Mouse (Mus musculus) hindbrain, embryonic 11.5 days (tissue): ENCODE measurements at regions not wholly inside any gene's neighbourhood (a gene's known extent, or its start where the extent isn't known, plus 50 kb on each side); places are given as distances from the start of the nearest gene placed in this dataset.
"Not testable (repeated sequence)": the region's sequence is repeated elsewhere in the genome, so short reads cannot be mapped to it uniquely, and the experiment has no call there.

Experiments
- ATAC-seq: fragments of 200-750 bp; cut with Nextera tagmentation; 2 replicates; pipeline ENCODE4 v1.8.0; 2017; ENCODE audit warnings: mild to moderate bottlenecking, moderate TSS enrichment, moderate library complexity; ENCODE audit not compliant: low FRiP score
- DNase-seq: peaks from one replicate; pipeline ENCODE4 v3.0.0-alpha.2; 2015; ENCODE audit warnings: low spot score
- H3K27ac ChIP-seq: fragments of 300-500 bp; sonication (generic); 2 replicates; pipeline ENCODE4 v1.5.1; 2014; ENCODE audit warnings: mild to moderate bottlenecking, low read depth, low read length
- H3K27me3 ChIP-seq: fragments of 300-500 bp; sonication (generic); 2 replicates; pipeline ENCODE4 v1.6.1; 2014; ENCODE audit warnings: mild to moderate bottlenecking, low read length, moderate library complexity, mixed read lengths; ENCODE audit not compliant: control insufficient read depth, insufficient read depth
- H3K36me3 ChIP-seq: fragments of 300-500 bp; sonication (generic); 2 replicates; pipeline ENCODE4 v1.6.1; 2014; ENCODE audit warnings: mild to moderate bottlenecking, low read length, moderate library complexity, mixed read lengths; ENCODE audit not compliant: control insufficient read depth, insufficient read depth
- H3K4me1 ChIP-seq: fragments of 300-500 bp; sonication (generic); replicated peaks from 2 replicates; pipeline ENCODE4 v1.6.1; 2014; ENCODE audit warnings: low read length, mixed read lengths; ENCODE audit not compliant: control insufficient read depth, insufficient read depth
- H3K4me2 ChIP-seq: fragments of 300-500 bp; sonication (generic); replicated peaks from 2 replicates; pipeline ENCODE4 v1.6.1; 2014; ENCODE audit warnings: mild to moderate bottlenecking, low read depth, low read length
- H3K4me3 ChIP-seq: fragments of 300-500 bp; sonication (generic); 2 replicates; pipeline ENCODE4 v1.5.1; 2014; ENCODE audit warnings: low read depth, low read length
- H3K9ac ChIP-seq: fragments of 300-500 bp; sonication (generic); 2 replicates; pipeline ENCODE4 v1.6.1; 2014; ENCODE audit warnings: low read depth, low read length
- H3K9me3 ChIP-seq: fragments of 300-500 bp; sonication (generic); 2 replicates; pipeline ENCODE4 v1.6.1; 2016; ENCODE audit warnings: low read length; ENCODE audit not compliant: control insufficient read depth
- WGBS: fragments of 180-500 bp; shearing (Covaris S2); extraction: QIAGEN DNeasy Blood & Tissue Kit; methylation state at CpG from one replicate; pipeline ENCODE4 v1.1.7; 2014; 5-methylcytosine and 5-hydroxymethylcytosine counted together

DNA sequence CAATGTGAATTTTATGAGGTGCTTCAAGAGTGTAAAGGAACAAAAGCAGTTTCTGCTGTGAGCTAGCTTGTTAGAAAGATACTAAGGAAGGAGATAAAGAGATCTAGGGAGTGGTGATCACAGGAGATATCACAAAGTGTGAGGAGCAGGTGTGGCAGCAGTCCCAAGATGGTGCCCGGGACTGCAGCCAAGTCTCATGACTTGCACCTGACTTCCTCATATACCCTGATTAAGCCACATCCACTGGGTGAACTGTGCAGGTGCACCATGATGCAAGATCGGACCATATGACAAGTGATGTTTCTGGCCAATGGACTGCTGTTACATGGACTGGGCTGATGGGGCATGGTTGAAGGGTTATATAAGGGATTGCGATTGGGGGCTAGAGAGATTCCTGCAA, 197.8 kb upstream of the Atp10a start:
- H3K27ac ChIP-seq, H3K27me3 ChIP-seq, H3K4me3 ChIP-seq, H3K9me3 ChIP-seq, H3K4me1 ChIP-seq, DNase-seq, H3K9ac ChIP-seq, H3K36me3 ChIP-seq, H3K4me2 ChIP-seq, ATAC-seq: not testable (repeated sequence)
- 93% methylated on average over 3 of the region's 3 CpGs for WGBS

DNA sequence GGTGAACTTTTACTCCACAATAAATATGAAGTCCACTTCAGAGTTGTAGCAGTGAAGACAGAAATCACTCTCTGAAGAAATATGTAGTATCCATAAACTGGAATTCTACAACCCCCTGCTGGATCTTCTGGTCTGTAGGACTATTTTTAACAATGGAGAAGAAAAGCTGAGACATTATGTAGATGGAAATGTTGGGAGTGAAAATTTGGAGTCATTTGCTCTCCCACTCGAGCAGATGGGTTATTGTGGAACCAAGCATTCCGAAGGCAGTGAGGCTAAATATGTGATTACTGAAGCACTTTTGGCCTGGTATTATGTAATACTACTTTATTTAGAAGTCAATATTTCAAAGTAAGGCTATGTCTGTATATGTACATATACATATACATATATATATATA, 195.0 kb upstream of the Atp10a start:
- no peak for ATAC-seq

DNA sequence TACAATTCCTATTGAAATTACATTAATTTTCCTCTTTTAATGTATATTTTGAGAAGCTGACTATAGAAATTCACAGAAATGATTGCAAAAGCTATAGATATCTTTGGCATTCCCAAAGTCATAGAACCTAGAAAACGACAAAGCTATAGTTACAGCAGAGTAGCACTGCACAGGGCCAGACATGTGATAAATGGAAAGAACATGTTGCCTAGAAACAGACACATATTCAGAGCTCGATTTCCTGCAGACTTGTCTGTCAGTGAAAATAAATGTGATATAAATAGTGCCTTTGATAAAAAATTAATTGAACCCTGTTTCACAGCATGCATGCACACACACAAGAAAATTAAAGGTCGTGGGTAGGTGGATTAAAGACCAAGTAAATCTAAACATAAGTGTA, 182.8 kb upstream of the Atp10a start:
- Histone ChIP-seq H3K27me3 (no peaks in the 10 kb centered on the region), H3K4me1 (no peaks in the 10 kb centered on the region), H3K4me3 (no peak overlapping the region), H3K4me2 (no peak overlapping the region), H3K27ac (no peak overlapping the region), H3K36me3 (no peaks in the 10 kb centered on the region), H3K9me3 (no peaks in the 10 kb centered on the region), H3K9ac (no peak overlapping the region)
- no peak for ATAC-seq
- 64% methylated on average over 3 of the region's 3 CpGs for WGBS
- no peak for DNase-seq

More for the DNA sequence above, 195.0 kb upstream of the Atp10a start:
- no peak overlapping the region for H3K4me2 ChIP-seq
- H3K27ac ChIP-seq = no peak overlapping the region
- H3K9ac ChIP-seq = no peak overlapping the region
- no peak overlapping the region for H3K4me3 ChIP-seq
- H3K36me3 ChIP-seq = no peaks in the 10 kb centered on the region
- WGBS = 91% methylated on average over 2 of the region's 2 CpGs
- DNase-seq = no peak
- no peaks in the 10 kb centered on the region for H3K27me3 ChIP-seq
- H3K9me3 ChIP-seq = no peaks in the 10 kb centered on the region
- H3K4me1 ChIP-seq = no peaks in the 10 kb centered on the region

DNA sequence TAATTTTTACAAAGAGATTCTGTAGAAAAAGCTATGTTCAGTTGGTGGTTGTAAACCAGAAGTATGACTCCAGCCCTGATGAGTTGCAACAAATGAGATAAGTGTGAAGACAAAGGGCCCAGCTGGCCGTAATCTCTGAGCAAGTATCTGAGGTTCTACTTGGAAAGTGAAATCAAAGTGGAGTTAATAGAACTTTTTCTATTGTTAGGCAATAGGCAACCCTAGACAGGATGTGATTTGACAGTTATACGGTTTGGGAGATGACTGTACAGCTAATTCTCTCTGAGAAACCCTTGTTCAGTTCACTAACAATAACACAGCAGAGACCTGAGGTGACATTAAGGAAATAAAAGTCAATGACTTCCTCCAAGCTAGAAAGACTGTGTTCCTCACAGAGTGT, 180.8 kb upstream of the Atp10a start:
- ATAC-seq = no peak
- WGBS = 88% methylated on average over 2 of the region's 2 CpGs

GRCm38 (mm10) chr7:58488250-58488649, 167.7 kb upstream of the Atp10a start:
- Histone ChIP-seq H3K27ac (no peak overlapping the region), H3K4me1 (no peaks in the 10 kb centered on the region), H3K4me3 (no peak overlapping the region), H3K4me2 (no peak overlapping the region), H3K27me3 (no peaks in the 10 kb centered on the region), H3K9me3 (no peaks in the 10 kb centered on the region), H3K9ac (no peak overlapping the region), H3K36me3 (no peaks in the 10 kb centered on the region)
- DNase-seq (no peak), ATAC-seq (no peak)
- 72% methylated on average over 2 of the region's 2 CpGs for WGBS

More for the DNA sequence above, 180.8 kb upstream of the Atp10a start:
- DNase-seq = no peak
- no peaks in the 10 kb centered on the region for H3K4me1 ChIP-seq
- H3K4me2 ChIP-seq = no peak overlapping the region
- H3K36me3 ChIP-seq = no peaks in the 10 kb centered on the region
- no peak overlapping the region for H3K4me3 ChIP-seq
- no peak overlapping the region for H3K9ac ChIP-seq
- H3K9me3 ChIP-seq = no peaks in the 10 kb centered on the region
- no peaks in the 10 kb centered on the region for H3K27me3 ChIP-seq
- no peak overlapping the region for H3K27ac ChIP-seq
